Mouse (Mus musculus): Measurements from ENCODE around the gene Iqcm. TPM values are rescaled to one million over a fixed set of nuclear protein-coding genes. Genes with fewer than 3 reads are reported as not detected.
"Not testable (repeated sequence)": the region's sequence is repeated elsewhere in the genome, so short reads cannot be mapped to it uniquely, and the experiment has no call there.

The Iqcm gene
- not detected in 2 replicates for polyA plus RNA-seq (2015; fragmentation: Nextera tagmentation; extraction: Ambion mirVana)

DNA sequence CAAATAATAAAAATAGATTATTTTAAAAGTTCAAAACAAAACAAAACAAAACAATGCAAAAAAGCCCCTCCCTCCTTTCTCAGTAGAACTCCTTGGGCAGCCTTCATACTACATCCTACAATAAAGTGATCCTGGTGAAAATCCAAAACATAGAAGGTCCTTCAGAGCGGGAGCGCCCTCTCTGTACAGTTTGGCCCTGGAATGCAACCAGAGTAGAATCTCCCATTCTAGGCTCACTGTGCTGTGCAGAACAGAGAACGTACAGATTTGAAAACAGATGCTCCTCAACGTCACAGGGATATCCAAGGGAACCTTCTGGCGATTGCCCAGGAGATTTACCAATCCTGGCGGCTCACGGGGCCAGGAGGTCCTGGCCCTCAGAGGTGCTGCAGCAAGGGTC lies at the start of gene Iqcm:
Iqcm (plus strand) TSS at position 301 of the 400 bp plus-strand sequence.
- whole genome bisulfite sequencing = 79% methylated on average over 7 of the region's 7 CpGs
- Histone ChIP-seq H3K4me2 (no peak within 1 kb of the TSS), H3K9ac (no peak within 1 kb of the TSS), H3K4me1 (no peaks in the 10 kb centered on the region), H3K36me3 (no peaks in the 10 kb centered on the region), H3K27me3 (replicated peaks) (no peaks in the 10 kb centered on the region), H3K9me3 (no peaks in the 10 kb centered on the region), H3K27ac (replicated peaks) (no peak within 1 kb of the TSS), H3K4me3 (no peak within 1 kb of the TSS)
- ATAC-seq (ENCODE audit: extremely low read depth, insufficient number of reproducible peaks, low FRiP score, low TSS enrichment) = no peak

GRCm38 (mm10) chr8:75406489-75406888 lies 42.0 kb upstream of the Iqcm start, which contains the start of gene Gm10358:
Gm10358 (minus strand) TSS chr8:75406589.
- no peaks in the 10 kb centered on the region for H3K36me3 ChIP-seq

DNA sequence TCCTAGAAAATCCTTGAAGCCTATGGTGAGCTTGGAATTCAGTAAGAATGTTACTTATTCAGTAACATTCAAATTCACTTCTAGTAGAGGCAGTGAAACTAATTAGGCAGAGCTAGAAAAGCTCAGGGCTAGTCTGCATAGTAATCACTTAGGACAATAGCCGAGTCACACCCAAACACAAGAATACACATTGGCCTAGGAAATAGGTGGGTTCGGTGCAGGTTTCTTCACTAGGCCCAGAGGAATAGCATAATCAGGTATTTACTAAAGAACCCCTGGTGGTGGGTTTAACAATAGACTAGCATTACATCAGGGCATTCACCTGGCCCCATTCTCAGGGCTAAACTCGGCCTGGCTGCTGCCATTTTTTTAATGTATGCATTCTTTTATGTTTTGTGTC lies 32.8 kb upstream of the Iqcm start:
- not testable (repeated sequence) for H3K4me1 ChIP-seq; H3K36me3 ChIP-seq; H3K27ac ChIP-seq (replicated peaks); H3K4me3 ChIP-seq; H3K9me3 ChIP-seq; H3K9ac ChIP-seq; H3K4me2 ChIP-seq; ATAC-seq (ENCODE audit: extremely low read depth, insufficient number of reproducible peaks, low FRiP score, low TSS enrichment); H3K27me3 ChIP-seq (replicated peaks)
- WGBS = 79% methylated on average over 3 of the region's 3 CpGs

More at GRCm38 (mm10) chr8:75406489-75406888, 42.0 kb upstream of the Iqcm start, which contains the start of gene Gm10358:
- WGBS = 85% methylated on average over 5 of the region's 5 CpGs
- Histone ChIP-seq H3K4me1 (no peaks in the 10 kb centered on the region), H3K27me3 (replicated peaks) (no peaks in the 10 kb centered on the region), H3K4me2 (no peak within 1 kb of the TSS), H3K9ac (no peak within 1 kb of the TSS), H3K4me3 (no peak within 1 kb of the TSS), H3K27ac (replicated peaks) (no peak within 1 kb of the TSS), H3K9me3 (no peaks in the 10 kb centered on the region)
- no peak for ATAC-seq (ENCODE audit: extremely low read depth, insufficient number of reproducible peaks, low FRiP score, low TSS enrichment)

DNA sequence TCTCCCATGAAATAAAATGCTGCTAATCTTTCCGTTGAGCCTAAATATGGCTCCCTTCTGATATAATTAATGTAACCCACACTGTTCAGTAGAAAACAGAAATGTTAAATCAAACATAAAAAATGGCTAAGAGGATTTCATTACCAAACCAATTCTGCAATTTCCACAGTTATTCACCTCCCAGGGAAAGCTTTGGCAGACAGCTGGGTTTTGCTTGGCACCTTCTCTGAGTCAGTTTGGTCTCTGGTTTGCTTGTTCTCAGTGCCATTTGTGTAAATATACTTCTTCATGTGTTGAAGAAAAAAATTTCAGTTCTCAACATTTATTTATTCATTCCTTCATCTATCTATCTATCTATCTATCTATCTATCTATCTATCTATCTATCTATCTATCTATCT lies 28.3 kb downstream of the Iqcm start:
- H3K27me3 ChIP-seq (replicated peaks) = no peaks in the 10 kb centered on the region
- H3K36me3 ChIP-seq = no peaks in the 10 kb centered on the region
- no peak overlapping the region for H3K4me2 ChIP-seq
- no peak for ATAC-seq (ENCODE audit: extremely low read depth, insufficient number of reproducible peaks, low FRiP score, low TSS enrichment)
- no peak overlapping the region for H3K4me3 ChIP-seq
- 71% methylated on average over 1 of the region's 1 CpGs for WGBS
- no peaks in the 10 kb centered on the region for H3K9me3 ChIP-seq
- no peak overlapping the region for H3K9ac ChIP-seq
- no peak overlapping the region for H3K27ac ChIP-seq (replicated peaks)
- no peaks in the 10 kb centered on the region for H3K4me1 ChIP-seq

- Histone ChIP-seq H3K36me3 (no peaks in the 10 kb centered on the region), H3K4me2 (no peak overlapping the region), H3K9ac (no peak overlapping the region), H3K4me3 (no peak overlapping the region), H3K27me3 (replicated peaks) (no peaks in the 10 kb centered on the region), H3K9me3 (no peaks in the 10 kb centered on the region), H3K27ac (replicated peaks) (no peak overlapping the region), H3K4me1 (no peaks in the 10 kb centered on the region)
- WGBS = 70% methylated on average over 13 of the region's 13 CpGs
- ATAC-seq (ENCODE audit: extremely low read depth, insufficient number of reproducible peaks, low FRiP score, low TSS enrichment) = no peak
These were observed 40.7 kb downstream of the Iqcm start for GRCm38 (mm10) chr8:75489035-75489678.

DNA sequence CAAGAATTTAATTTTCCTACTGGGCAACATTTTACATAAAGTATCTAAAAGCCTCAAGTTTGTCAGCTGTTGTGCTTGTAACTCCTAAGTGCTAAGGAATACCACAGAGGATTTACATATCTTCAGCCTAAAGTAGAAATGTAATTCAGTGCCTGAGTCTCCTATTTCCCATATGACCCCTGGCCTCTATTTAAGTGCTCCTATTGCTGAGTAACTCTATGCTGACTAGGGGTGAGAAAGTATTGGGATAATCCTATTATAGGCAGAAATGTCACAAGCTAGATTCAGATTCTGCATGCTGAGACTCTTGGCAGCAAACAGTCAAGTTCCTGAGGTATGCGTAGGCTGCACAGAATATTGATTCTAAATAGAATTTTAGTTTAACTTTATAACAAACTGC lies 60.8 kb downstream of the Iqcm start:
- no peak for ATAC-seq (ENCODE audit: extremely low read depth, insufficient number of reproducible peaks, low FRiP score, low TSS enrichment)
- Histone ChIP-seq H3K27ac (replicated peaks) (no peak overlapping the region), H3K27me3 (replicated peaks) (no peaks in the 10 kb centered on the region), H3K4me1 (no peaks in the 10 kb centered on the region), H3K9me3 (no peaks in the 10 kb centered on the region), H3K9ac (no peak overlapping the region), H3K36me3 (no peaks in the 10 kb centered on the region), H3K4me3 (no peak overlapping the region), H3K4me2 (no peak overlapping the region)
- 81% methylated on average over 1 of the region's 1 CpGs for WGBS

- Histone ChIP-seq H3K27me3 (replicated peaks) (no peaks in the 10 kb centered on the region), H3K27ac (replicated peaks) (no peak overlapping the region), H3K36me3 (no peaks in the 10 kb centered on the region), H3K4me3 (no peak overlapping the region), H3K4me2 (no peak overlapping the region), H3K4me1 (no peaks in the 10 kb centered on the region), H3K9me3 (no peaks in the 10 kb centered on the region), H3K9ac (no peak overlapping the region)
- ATAC-seq (ENCODE audit: extremely low read depth, insufficient number of reproducible peaks, low FRiP score, low TSS enrichment) = no peak
- WGBS = 74% methylated on average over 3 of the region's 3 CpGs
These were observed 65.3 kb downstream of the Iqcm start for GRCm38 (mm10) chr8:75513786-75514185.

GRCm38 (mm10) chr8:75549284-75549683 lies 100.8 kb downstream of the Iqcm start:
- ATAC-seq (ENCODE audit: extremely low read depth, insufficient number of reproducible peaks, low FRiP score, low TSS enrichment) = no peak
- Histone ChIP-seq H3K27ac (replicated peaks) (no peak overlapping the region), H3K4me3 (no peak overlapping the region), H3K27me3 (replicated peaks) (no peaks in the 10 kb centered on the region), H3K9ac (no peak overlapping the region), H3K9me3 (no peaks in the 10 kb centered on the region), H3K4me2 (no peak overlapping the region), H3K4me1 (no peaks in the 10 kb centered on the region), H3K36me3 (no peaks in the 10 kb centered on the region)
- WGBS = 81% methylated on average over 3 of the region's 3 CpGs

- Histone ChIP-seq H3K9ac (no peak overlapping the region), H3K9me3 (no peaks in the 10 kb centered on the region), H3K4me3 (no peak overlapping the region), H3K27me3 (replicated peaks) (no peaks in the 10 kb centered on the region), H3K27ac (replicated peaks) (no peak overlapping the region), H3K4me2 (no peak overlapping the region), H3K4me1 (no peaks in the 10 kb centered on the region), H3K36me3 (no peaks in the 10 kb centered on the region)
- ATAC-seq (ENCODE audit: extremely low read depth, insufficient number of reproducible peaks, low FRiP score, low TSS enrichment) = no peak
- WGBS = 67% methylated on average over 2 of the region's 2 CpGs
These were observed 147.8 kb downstream of the Iqcm start for GRCm38 (mm10) chr8:75596281-75596680.

GRCm38 (mm10) chr8:75642958-75643357 lies 194.5 kb downstream of the Iqcm start:
- H3K9ac ChIP-seq = no peak overlapping the region
- no peaks in the 10 kb centered on the region for H3K9me3 ChIP-seq
- H3K27ac ChIP-seq (replicated peaks) = no peak overlapping the region
- no peak overlapping the region for H3K4me3 ChIP-seq
- no peaks in the 10 kb centered on the region for H3K36me3 ChIP-seq
- H3K4me2 ChIP-seq = no peak overlapping the region
- H3K4me1 ChIP-seq = no peaks in the 10 kb centered on the region
- 65% methylated on average over 3 of the region's 3 CpGs for WGBS
- ATAC-seq (ENCODE audit: extremely low read depth, insufficient number of reproducible peaks, low FRiP score, low TSS enrichment) = no peak
- no peaks in the 10 kb centered on the region for H3K27me3 ChIP-seq (replicated peaks)

DNA sequence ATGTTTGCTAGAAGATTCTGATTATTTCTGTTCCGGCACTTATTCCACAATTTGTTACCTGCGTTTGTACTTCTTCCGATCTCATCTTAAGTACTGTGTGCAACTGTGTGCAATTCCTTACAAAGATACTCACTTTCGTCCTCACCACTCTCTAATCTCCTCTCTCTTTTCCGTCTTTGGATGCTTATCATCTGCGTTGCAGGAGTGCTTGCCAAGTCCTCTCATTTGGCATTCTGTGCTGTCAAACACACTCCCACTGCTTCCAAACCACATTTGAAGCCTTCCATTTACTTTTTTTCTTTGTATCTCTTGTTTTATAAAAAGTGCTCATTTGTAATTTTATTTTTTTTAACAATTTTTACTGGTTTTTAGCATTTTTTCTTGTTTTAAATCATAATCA lies 210.8 kb downstream of the Iqcm start:
- no peaks in the 10 kb centered on the region for H3K36me3 ChIP-seq
- WGBS = 55% methylated on average over 6 of the region's 6 CpGs
- no peak overlapping the region for H3K27ac ChIP-seq (replicated peaks)
- no peaks in the 10 kb centered on the region for H3K4me1 ChIP-seq
- no peaks in the 10 kb centered on the region for H3K27me3 ChIP-seq (replicated peaks)
- no peak overlapping the region for H3K4me3 ChIP-seq
- H3K9me3 ChIP-seq = no peaks in the 10 kb centered on the region
- no peak overlapping the region for H3K4me2 ChIP-seq
- ATAC-seq (ENCODE audit: extremely low read depth, insufficient number of reproducible peaks, low FRiP score, low TSS enrichment) = no peak
- no peak overlapping the region for H3K9ac ChIP-seq

GRCm38 (mm10) chr8:75746561-75746960 lies 298.1 kb downstream of the Iqcm start:
- H3K27ac ChIP-seq (replicated peaks) = no peak overlapping the region
- no peaks in the 10 kb centered on the region for H3K4me1 ChIP-seq
- no peak for ATAC-seq (ENCODE audit: extremely low read depth, insufficient number of reproducible peaks, low FRiP score, low TSS enrichment)
- H3K27me3 ChIP-seq (replicated peaks) = no peaks in the 10 kb centered on the region
- no peak overlapping the region for H3K4me2 ChIP-seq
- no peaks in the 10 kb centered on the region for H3K9me3 ChIP-seq
- no peak overlapping the region for H3K9ac ChIP-seq
- H3K36me3 ChIP-seq = no peaks in the 10 kb centered on the region
- H3K4me3 ChIP-seq = no peak overlapping the region
- WGBS = 71% methylated on average over 3 of the region's 3 CpGs

Measured in heart, embryonic 13.5 days (tissue).